Mouse (Mus musculus): ENCODE measurements around the gene B3glct.

DNA sequence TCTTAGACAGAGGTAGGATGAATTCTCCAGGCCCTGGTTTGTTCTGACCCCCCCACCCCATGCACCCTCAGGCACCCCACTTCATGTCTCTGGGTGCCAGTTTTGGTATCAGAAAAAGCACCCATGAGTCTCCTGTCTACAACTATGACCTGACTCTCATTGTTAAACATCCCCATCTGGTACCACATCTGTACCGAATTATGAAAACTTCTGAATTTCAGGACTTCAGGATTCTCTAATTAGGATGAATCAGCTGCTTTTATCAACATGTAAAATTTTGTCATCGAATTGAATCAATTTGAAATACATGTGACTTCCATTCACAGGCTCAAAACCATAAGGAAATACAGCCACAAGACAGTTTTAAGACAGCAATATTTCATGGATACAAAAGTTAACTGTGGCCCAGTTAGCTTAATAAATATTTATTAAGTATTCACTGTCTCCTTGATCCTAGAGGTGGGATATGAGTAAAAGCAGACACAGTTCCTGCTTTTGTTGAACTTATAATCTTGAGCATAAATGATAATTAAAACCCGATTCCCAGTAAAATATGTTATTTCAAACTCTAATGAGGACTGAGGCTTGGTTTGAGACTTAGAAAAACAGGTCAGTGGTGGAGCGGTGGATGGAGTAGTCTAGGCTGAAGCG, 89.7 kb downstream of the B3glct start:
- TF ChIP-seq POLR2A (IDR thresholded peaks at IDR 0.05; ENCODE audit: extremely low read depth, insufficient read depth, low read length) (no peak), CTCF (IDR thresholded peaks at IDR 0.05; ENCODE audit: low read depth, low read length) (no peak)
